In genomic region chr17:83805078-83805477, GRCm38 (mm10) we compare ENCODE assay signal across 19 mouse cellular contexts. TPM values are rescaled to one million over a fixed set of nuclear protein-coding genes. Genes with fewer than 3 reads are reported as not detected.
"Had no signal": no experiment of that assay in that cellular context is flagged by ENCODE, and none has a peak within 500 bp of the region (broad histone marks: within the 10 kb centered on the region; RNA-seq: fewer than 3 reads in every experiment).

No protein-coding gene starts in this region.

- H3K4me3 ChIP-seq: liver, embryonic 12.5 days; lung, embryonic 15.5 days; midbrain, embryonic 10.5 days; midbrain, embryonic 12.5 days; myocyte; neural tube, embryonic 12.5 days had no signal

- DNase-seq: lung, postnatal 10 days; lung, postnatal 4 days; midbrain, embryonic 14.5 days; retina, postnatal 1 day; right cerebral cortex, adult 18-20 months; right cerebral cortex, postnatal 25 days; right cerebral cortex, postnatal 4 days; spleen, adult 18-20 months; thymus, adult 18-20 months; thymus, postnatal 14 days; thymus, postnatal 36 days had no signal

- H3K9ac ChIP-seq: liver, embryonic 12.5 days; liver, embryonic 14.5 days; lung, embryonic 15.5 days; midbrain, embryonic 12.5 days; neural tube, embryonic 12.5 days had no signal

- H3K4me2 ChIP-seq: liver, embryonic 12.5 days; midbrain, embryonic 12.5 days; neural tube, embryonic 12.5 days had no signal

- H3K27me3 ChIP-seq: liver, embryonic 12.5 days; lung, embryonic 15.5 days; midbrain, embryonic 12.5 days; neural tube, embryonic 12.5 days had no signal

- H3K4me1 ChIP-seq: midbrain, embryonic 12.5 days; neural tube, embryonic 12.5 days had no signal

- ATAC-seq: liver, embryonic 12.5 days; midbrain, embryonic 16.5 days had no signal

- H3K9me3 ChIP-seq: liver, embryonic 12.5 days; lung, embryonic 15.5 days; midbrain, embryonic 10.5 days; midbrain, embryonic 12.5 days; neural tube, embryonic 12.5 days had no signal

- H3K27ac ChIP-seq: liver, embryonic 12.5 days; liver, embryonic 14.5 days; lung, embryonic 15.5 days; midbrain, embryonic 10.5 days; neural tube, embryonic 12.5 days had no signal

RNA-seq across cellular contexts. Expression of gene Haao, which starts 42.7 kb away (rescaled TPM):
- polyA plus RNA-seq: myocyte; neural tube, embryonic 12.5 days had no signal
